Mouse (Mus musculus) spleen, postnatal 10 days (tissue): Measurements from ENCODE around the gene Man1a.
A peak's percentile ranks its signal among the peaks of the same experiment; 100 is the strongest.

Experiments used
- DNase-seq, 2 experiments: peaks; one replicate each; pipeline ENCODE4 v3.0.0; 2021 to 2022; ENCODE audit warnings: low spot score in 2 of 2

Man1a gene

GRCm38 (mm10) chr10:53922236-53922635, 154.2 kb downstream of the Man1a start:
- DNase-seq, result no peak

DNA sequence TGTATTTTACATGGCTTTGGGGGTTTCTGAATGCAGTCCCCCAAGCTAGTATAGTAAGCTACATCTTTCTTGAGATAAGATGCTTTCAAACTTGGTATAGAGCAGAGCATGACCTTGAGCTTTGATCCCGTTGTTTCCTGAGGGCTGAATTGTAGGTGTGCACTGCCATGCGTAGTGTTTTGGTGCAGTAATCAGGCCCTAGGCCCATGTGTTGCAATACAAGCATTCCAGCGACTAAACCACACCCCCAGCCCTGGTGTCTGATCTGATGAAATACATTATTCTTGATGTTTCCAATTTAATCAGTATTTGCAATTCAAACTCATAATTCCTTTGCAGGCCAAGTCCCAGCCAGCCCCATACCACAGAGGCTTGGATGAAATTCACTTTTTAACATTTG, 158.9 kb downstream of the Man1a start:
- DNase-seq, result no peak

DNA sequence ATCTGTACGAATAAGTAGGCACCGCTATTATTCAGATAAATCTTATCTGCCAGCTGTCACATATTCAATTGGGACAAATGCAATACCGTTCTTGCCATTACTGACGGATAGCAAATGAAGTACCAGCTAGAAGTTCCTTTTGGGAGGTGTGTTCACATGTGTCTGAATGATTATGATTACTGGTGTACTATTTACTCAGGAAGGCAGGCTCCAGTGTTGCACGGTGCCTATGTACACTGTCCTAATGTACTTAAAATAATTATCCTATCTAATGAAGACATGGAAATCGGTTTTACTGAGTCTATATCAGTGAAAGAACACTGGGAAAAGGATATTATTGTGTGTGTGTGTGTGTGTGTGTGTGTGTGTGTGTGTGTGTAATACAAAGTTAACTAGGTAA, 160.7 kb downstream of the Man1a start:
- DNase-seq, result no peak

- no peak for DNase-seq
Measured at GRCm38 (mm10) chr10:53914974-53915609, 161.3 kb downstream of the Man1a start.

- no peak for DNase-seq
Measured at GRCm38 (mm10) chr10:53913546-53914312, 162.7 kb downstream of the Man1a start.

DNA sequence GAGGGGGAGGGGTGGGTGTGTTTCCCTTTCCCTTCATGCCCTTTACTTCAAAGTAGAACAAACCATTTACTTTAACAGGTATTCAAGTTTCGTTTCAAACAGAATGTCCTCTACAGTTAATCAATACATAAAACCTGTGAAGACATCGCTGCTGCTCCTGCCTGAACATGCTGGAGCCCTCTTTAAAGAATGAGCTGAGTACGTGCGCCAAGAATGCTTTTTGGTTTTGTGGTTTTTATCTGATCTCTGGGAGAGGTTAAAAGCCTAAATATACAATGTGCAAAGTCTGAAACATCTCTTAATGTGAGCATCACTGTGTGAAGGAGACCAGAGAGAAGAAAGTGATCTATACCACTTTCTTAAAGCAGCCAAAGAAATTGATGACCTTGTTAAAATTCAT, 186.9 kb downstream of the Man1a start:
- DNase-seq, result no peak

DNA sequence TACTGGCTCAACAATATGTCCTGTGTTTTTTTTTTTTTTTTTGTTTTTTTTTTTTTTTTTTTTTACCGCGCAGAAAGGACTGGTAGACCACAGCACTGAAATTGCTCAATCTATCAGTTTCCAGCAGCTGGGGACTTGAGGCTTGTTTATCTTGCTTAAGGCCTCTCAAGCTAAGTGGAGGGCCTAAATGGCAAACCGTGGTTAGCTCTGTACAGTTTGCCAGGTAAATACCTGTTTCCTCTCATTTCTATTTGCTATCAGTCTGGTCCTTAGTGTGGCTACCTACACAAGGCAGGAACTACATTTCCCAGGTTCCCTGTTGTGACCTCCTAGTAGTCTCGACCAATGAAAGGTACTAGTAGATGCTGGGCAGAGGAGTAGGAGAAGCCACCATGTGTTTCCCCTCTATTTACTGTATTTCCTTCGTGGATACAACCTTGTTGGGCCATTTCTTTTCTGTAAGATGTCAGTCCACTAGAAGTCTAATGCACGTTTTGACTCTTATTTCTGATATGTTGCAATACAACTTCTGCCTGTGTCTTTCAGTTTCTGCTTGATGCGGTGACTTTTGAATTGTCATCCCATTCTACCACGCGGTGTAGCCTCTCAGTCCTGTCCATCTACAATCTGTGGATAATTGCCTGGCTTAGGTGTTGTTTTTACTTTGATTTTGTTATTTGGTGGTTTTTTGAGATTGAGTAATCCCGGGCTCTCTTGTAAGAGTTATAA, 187.9 kb downstream of the Man1a start:
- DNase-seq, result peak; percentile 31 to 38

- DNase-seq, result no peak
Measured at GRCm38 (mm10) chr10:53886475-53886874, 189.9 kb downstream of the Man1a start.

- no peak for DNase-seq
Measured at GRCm38 (mm10) chr10:53881310-53881709, 195.1 kb downstream of the Man1a start.

- no peak for DNase-seq
Measured at GRCm38 (mm10) chr10:53875896-53876295, 200.5 kb downstream of the Man1a start.

GRCm38 (mm10) chr10:53874191-53874590, 202.2 kb downstream of the Man1a start:
- DNase-seq, result no peak

DNA sequence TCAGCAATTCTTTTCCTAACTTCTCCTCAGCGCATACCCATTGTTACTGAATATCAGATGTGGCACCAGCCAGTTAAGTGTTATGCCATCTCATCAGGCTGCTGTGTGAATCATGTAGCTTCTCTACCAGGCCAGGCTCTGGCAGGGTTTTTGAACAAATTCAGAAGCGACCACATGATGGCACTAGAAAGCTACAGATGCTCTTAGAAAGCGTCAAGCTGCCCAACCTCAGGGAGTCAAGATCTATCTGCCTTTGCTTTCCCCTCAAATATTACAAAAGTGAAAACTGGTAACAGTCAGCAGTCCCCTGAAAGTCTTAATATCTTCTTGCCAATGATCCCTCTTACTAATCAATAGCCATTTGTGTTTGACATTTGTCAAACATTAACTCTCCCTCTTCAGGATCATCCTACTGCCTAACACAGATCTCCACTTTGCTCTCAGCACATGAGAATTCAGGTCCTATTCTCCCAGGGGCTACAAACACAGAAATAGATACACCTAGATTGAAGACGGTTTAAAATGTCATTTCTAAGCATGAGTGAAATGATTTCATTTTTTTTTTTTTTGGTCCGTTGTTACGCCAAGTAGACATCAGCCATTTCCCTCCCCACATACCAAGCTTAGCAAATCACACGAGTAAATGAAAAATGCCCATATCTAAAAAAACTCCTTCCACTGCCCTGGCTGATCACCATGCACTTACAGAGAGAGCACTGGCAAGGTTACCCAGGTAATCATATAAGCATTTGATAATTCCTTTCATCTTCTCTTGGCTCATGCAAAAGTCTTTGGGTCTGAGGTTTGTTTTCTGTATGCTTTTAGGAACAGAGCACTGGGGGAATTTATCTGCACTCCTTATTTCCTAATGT, 212.7 kb downstream of the Man1a start:
- DNase-seq, result peak in 1 of 2 experiments; percentile 58

- no peak for DNase-seq
Measured at GRCm38 (mm10) chr10:53859879-53860278, 216.5 kb downstream of the Man1a start.

DNA sequence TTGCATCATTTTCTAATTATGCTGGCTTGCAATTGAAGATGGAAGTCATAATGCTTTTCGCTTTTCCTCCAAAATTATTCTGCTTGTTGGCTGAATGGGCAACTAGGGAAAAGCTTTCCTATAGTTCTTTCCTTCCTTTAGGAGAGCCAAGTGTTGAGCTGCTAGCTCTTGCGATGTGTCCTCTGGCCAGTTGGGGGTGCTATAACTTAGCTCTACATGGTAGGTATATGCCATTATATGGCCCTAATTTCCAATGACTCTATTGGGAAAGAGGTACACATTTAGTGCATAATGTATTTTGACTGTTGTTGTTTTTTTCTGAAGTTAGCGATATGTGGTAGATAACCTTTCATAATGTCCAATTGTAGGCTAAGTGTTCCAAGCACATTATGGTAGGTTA, 217.2 kb downstream of the Man1a start:
- no peak for DNase-seq
